Mouse (Mus musculus) midbrain, embryonic 10.5 days (tissue): ENCODE results near the gene Olfr312. TPM values are rescaled to one million over a fixed set of nuclear protein-coding genes. Genes with fewer than 3 reads are reported as not detected.
"Not testable (repeated sequence)": the region's sequence is repeated elsewhere in the genome, so short reads cannot be mapped to it uniquely, and the experiment has no call there.

ENCODE experiments used
- DNase-seq: peaks from one replicate; pipeline ENCODE4 v3.0.0-alpha.2; 2017; ENCODE audit warnings: low spot score
- H3K27ac ChIP-seq: fragments of 300-500 bp; sonication (generic); replicated peaks from 2 replicates; pipeline ENCODE4 v1.5.1; 2016; ENCODE audit warnings: mild to moderate bottlenecking
- H3K27me3 ChIP-seq: fragments of 300-500 bp; sonication (generic); 2 replicates; pipeline ENCODE4 v1.6.1; 2016; ENCODE audit warnings: low read depth, mild to moderate bottlenecking; ENCODE audit not compliant: poor library complexity, severe bottlenecking
- H3K36me3 ChIP-seq: fragments of 300-500 bp; sonication (generic); 2 replicates; pipeline ENCODE4 v1.6.1; 2016; ENCODE audit warnings: mild to moderate bottlenecking, moderate library complexity
- H3K4me1 ChIP-seq: fragments of 300-500 bp; sonication (generic); 2 replicates; pipeline ENCODE4 v1.6.1; 2016
- H3K4me3 ChIP-seq: fragments of 300-500 bp; sonication (generic); 2 replicates; pipeline ENCODE4 v1.5.1; 2016; ENCODE audit warnings: mild to moderate bottlenecking, moderate library complexity
- H3K9me3 ChIP-seq: fragments of 300-500 bp; sonication (generic); replicated peaks from 2 replicates; pipeline ENCODE4 v1.6.1; 2016; ENCODE audit warnings: mild to moderate bottlenecking
- WGBS: fragments of 180-500 bp; shearing (Covaris S2); methylation state at CpG from one replicate; pipeline ENCODE4 v1.1.7; 2016; 5-methylcytosine and 5-hydroxymethylcytosine counted together
- polyA plus RNA-seq: library from polyadenylated mRNA; unstranded; fragments of >200 nt; fragmentation: Nextera tagmentation; extraction: Ambion mirVana; gene quantifications from 2 replicates; pipeline ENCODE4 v1.2.1, GENCODE M21; 2016

Gene Olfr312
- not detected in 2 replicates for polyA plus RNA-seq

- H3K4me1 ChIP-seq, DNase-seq: not testable (repeated sequence)
Measured at GRCm38 (mm10) chr11:58828937-58829336, at the start of gene Olfr312. TSS of gene Olfr312 (plus strand) at chr11:58829237.

DNA sequence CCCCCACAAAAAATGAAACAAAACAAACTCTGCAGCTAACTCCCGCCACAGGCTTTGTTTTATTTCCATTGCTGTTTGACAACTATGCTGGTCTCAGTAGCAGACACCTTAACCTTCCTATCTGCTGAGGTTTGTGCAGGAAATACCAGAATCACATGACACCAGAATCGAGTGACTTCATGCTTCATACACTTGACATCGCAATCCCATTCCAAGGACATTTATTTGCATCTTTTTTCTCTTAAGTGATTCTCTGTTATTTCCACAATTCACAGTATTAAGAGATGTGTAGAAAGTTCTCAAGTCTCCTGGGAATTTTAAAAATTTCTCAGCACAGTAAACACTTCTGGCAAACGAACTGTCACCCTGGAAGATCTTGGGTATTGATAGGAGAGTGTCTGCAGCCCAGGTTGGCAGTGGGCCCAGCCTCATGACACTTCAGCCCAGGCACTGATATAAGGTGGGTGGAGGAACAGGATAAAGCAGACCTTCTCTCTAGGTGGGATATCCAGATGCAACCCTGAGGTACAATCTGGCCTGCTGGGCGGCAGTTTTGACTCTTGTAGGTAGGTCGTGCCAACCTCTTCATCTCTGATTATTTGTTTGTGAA lies 46.5 kb upstream of the Olfr312 start, which contains the start of gene Olfr314:
TSS of gene Olfr314 (plus strand) at position 473 of the 610 bp plus-strand sequence.
- 84% methylated on average over 6 of the region's 6 CpGs for WGBS
- DNase-seq, result no peak

More at GRCm38 (mm10) chr11:58828937-58829336, at the start of gene Olfr312:
- not testable (repeated sequence) for H3K27ac ChIP-seq, H3K9me3 ChIP-seq, H3K27me3 ChIP-seq, H3K4me3 ChIP-seq, H3K36me3 ChIP-seq

DNA sequence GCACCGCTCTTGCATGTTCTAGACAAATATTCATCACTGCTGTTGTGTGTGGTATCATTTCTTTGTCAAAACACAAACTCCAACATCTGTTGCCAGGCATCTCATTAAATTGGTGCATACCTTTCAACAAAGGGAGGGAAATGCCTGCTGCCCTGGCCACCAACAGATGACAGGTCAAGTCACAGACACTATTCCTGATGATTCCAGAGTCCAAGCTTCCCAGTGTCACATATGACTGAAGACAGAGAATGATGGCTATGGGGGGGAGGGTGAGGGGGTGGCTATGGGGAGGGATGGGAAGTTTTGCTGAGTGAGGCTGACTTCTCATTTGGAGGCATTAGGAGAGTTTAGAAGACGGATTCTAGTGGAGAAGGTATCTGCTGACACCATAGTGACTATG lies 44.9 kb upstream of the Olfr312 start:
- no peaks in the 10 kb centered on the region for H3K36me3 ChIP-seq
- no peaks in the 10 kb centered on the region for H3K27me3 ChIP-seq
- DNase-seq, result no peak
- H3K9me3 ChIP-seq, result no peaks in the 10 kb centered on the region
- H3K27ac ChIP-seq, result no peak overlapping the region
- WGBS, result 80% methylated on average over 2 of the region's 2 CpGs
- no peak overlapping the region for H3K4me3 ChIP-seq
- H3K4me1 ChIP-seq, result peaks cover under 1% of the 10 kb centered on the region; the same call in 1 of the 2 replicates

More for the DNA sequence above, 46.5 kb upstream of the Olfr312 start, which contains the start of gene Olfr314:
- no peaks in the 10 kb centered on the region for H3K27me3 ChIP-seq
- no peak within 1 kb of the TSS for H3K4me3 ChIP-seq
- no peaks in the 10 kb centered on the region for H3K36me3 ChIP-seq
- no peak within 1 kb of the TSS for H3K27ac ChIP-seq
- no peaks in the 10 kb centered on the region for H3K9me3 ChIP-seq
- H3K4me1 ChIP-seq, result no peaks in the 10 kb centered on the region

GRCm38 (mm10) chr11:58787651-58788050 lies 41.4 kb upstream of the Olfr312 start:
- no peak for DNase-seq
- Histone ChIP-seq H3K4me3 (no peak overlapping the region), H3K27me3 (no peaks in the 10 kb centered on the region), H3K4me1 (peaks cover 9% of the 10 kb centered on the region; the same call in 1 of the 2 replicates), H3K9me3 (no peaks in the 10 kb centered on the region), H3K36me3 (no peaks in the 10 kb centered on the region), H3K27ac (no peak overlapping the region)
- WGBS, result 91% methylated on average over 10 of the region's 10 CpGs

DNA sequence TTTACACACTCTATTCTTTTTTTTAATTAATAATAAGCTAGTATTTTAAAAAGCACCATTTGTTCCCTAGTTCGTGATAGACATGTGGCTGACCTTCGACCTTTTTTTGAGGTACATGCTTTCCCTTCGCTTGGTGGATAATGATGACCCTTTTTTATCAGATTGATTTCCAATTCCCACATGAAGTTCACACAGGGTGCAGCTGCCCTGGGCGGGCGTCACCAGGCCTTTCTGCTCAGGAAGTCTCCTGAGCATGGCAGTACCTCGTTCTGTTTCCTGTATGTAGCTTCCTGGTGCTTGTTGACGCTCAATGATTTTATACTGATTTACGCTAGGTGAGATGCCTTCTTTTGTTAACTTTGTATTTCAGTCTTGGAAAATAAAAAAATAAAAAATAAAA lies 40.7 kb upstream of the Olfr312 start:
- Histone ChIP-seq H3K27me3 (no peaks in the 10 kb centered on the region), H3K4me1 (peaks cover 9% of the 10 kb centered on the region; the same call in 1 of the 2 replicates), H3K4me3 (no peak overlapping the region), H3K9me3 (no peaks in the 10 kb centered on the region), H3K27ac (no peak overlapping the region), H3K36me3 (no peaks in the 10 kb centered on the region)
- WGBS, result 86% methylated on average over 8 of the region's 8 CpGs
- no peak for DNase-seq

GRCm38 (mm10) chr11:58789532-58789931 lies 39.5 kb upstream of the Olfr312 start:
- Histone ChIP-seq H3K4me1 (peaks cover 9% of the 10 kb centered on the region; the same call in 1 of the 2 replicates), H3K9me3 (no peaks in the 10 kb centered on the region), H3K27ac (no peak overlapping the region), H3K4me3 (no peak overlapping the region), H3K36me3 (no peaks in the 10 kb centered on the region), H3K27me3 (no peaks in the 10 kb centered on the region)
- 31% methylated on average over 3 of the region's 3 CpGs for WGBS
- DNase-seq, result no peak

DNA sequence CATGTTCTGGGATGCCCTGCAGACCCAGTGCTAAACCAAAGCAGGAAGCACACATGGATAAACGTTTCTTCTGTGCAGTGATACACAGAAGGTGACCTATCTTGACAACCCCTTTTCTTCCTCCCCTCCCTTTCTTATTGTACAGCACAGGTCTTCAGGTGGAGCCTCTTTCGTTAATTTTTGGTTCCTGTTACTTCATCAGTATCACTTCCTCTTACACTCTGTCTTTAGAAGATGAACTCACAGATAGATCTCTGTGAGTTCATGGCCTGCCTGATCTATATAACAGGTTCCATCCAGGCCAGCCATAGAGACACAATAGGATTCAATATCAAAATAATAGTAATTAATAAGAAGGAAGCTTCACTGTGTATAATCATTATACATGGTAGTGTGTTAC lies 39.0 kb upstream of the Olfr312 start:
- no peak for DNase-seq
- Histone ChIP-seq H3K27ac (no peak overlapping the region), H3K4me1 (peaks cover 9% of the 10 kb centered on the region; the same call in 1 of the 2 replicates), H3K36me3 (no peaks in the 10 kb centered on the region), H3K4me3 (no peak overlapping the region), H3K9me3 (no peaks in the 10 kb centered on the region), H3K27me3 (no peaks in the 10 kb centered on the region)
- 75% methylated on average over 2 of the region's 2 CpGs for WGBS

DNA sequence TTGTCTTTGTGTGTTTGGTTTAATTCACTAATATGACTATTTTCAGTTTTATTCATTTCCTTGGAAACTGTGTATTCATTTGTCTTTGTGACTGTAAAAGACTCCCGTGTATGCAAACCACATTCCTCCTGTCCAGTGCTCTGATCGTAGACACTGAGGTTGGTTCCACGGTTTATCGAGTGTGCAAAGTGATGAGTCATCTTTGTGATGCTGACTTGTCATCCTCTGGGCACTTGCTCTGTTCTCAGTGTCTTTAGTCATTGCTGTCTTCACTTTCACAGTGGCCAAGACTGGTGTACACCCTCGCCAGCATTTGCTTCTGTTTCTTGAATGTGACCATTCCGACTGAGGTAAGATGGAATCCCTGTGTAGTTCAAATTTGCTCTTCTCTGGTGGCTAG lies 38.4 kb upstream of the Olfr312 start:
- DNase-seq, result no peak
- WGBS, result 89% methylated on average over 6 of the region's 6 CpGs
- H3K36me3 ChIP-seq, result no peaks in the 10 kb centered on the region

DNA sequence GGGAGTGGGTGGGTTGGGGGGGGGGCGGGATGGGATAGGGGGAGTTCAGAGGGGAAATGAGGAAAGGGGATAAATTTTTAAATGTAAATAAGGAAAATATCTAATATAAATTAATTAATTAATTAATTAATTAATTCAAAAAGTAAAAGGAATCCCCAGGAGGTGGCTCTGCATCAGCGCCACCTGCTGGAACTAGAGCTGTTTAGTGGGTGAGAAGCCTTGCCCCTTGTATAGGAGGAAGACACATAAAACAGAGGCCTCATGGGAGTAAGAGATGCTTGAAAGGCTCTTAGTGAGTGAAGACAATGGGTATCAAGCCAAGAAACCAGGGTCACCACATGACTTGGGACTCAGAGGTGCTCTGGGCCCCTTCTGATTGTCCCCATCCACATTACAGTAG lies 33.2 kb upstream of the Olfr312 start:
- DNase-seq, result no peak
- WGBS, result 76% methylated on average over 2 of the region's 2 CpGs
- Histone ChIP-seq H3K4me3 (no peak overlapping the region), H3K27ac (no peak overlapping the region), H3K27me3 (no peaks in the 10 kb centered on the region), H3K9me3 (no peaks in the 10 kb centered on the region), H3K36me3 (no peaks in the 10 kb centered on the region), H3K4me1 (peaks cover under 1% of the 10 kb centered on the region; the same call in 1 of the 2 replicates)

More for the DNA sequence above, 38.4 kb upstream of the Olfr312 start:
- H3K27ac ChIP-seq, result no peak overlapping the region
- H3K9me3 ChIP-seq, result no peaks in the 10 kb centered on the region
- H3K27me3 ChIP-seq, result no peaks in the 10 kb centered on the region
- H3K4me3 ChIP-seq, result no peak overlapping the region
- H3K4me1 ChIP-seq, result peaks cover 9% of the 10 kb centered on the region; the same call in 1 of the 2 replicates

DNA sequence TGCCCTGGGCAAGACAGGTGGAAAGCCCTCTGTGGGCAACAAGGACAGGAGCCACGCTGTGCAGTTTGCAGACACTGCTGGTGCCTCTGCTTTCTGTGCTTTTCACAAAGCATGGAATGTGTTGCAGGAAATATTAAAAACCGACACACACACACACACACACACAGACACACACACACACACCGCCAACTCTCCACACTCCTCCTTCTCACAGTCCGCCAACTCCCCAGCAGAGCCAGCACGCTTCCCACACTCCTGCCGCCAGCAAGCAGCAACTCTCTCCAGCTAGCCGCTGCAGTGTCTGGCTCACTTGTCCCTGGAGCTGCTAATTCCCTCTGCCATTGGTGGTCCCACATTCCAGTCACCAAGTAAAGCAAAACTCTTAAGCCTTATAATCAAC lies 32.2 kb upstream of the Olfr312 start:
- no peak overlapping the region for H3K4me3 ChIP-seq
- H3K27ac ChIP-seq, result no peak overlapping the region
- no peaks in the 10 kb centered on the region for H3K36me3 ChIP-seq
- no peaks in the 10 kb centered on the region for H3K9me3 ChIP-seq
- 80% methylated on average over 7 of the region's 7 CpGs for WGBS
- DNase-seq, result no peak
- no peaks in the 10 kb centered on the region for H3K27me3 ChIP-seq
- peaks cover 10% of the 10 kb centered on the region for H3K4me1 ChIP-seq

GRCm38 (mm10) chr11:58799747-58800146 lies 29.3 kb upstream of the Olfr312 start:
- no peak for DNase-seq
- H3K4me3 ChIP-seq, result no peak overlapping the region
- no peak overlapping the region for H3K27ac ChIP-seq
- peaks cover 16% of the 10 kb centered on the region for H3K4me1 ChIP-seq
- no peaks in the 10 kb centered on the region for H3K9me3 ChIP-seq
- 84% methylated on average over 5 of the region's 5 CpGs for WGBS
- no peaks in the 10 kb centered on the region for H3K36me3 ChIP-seq
- no peaks in the 10 kb centered on the region for H3K27me3 ChIP-seq

DNA sequence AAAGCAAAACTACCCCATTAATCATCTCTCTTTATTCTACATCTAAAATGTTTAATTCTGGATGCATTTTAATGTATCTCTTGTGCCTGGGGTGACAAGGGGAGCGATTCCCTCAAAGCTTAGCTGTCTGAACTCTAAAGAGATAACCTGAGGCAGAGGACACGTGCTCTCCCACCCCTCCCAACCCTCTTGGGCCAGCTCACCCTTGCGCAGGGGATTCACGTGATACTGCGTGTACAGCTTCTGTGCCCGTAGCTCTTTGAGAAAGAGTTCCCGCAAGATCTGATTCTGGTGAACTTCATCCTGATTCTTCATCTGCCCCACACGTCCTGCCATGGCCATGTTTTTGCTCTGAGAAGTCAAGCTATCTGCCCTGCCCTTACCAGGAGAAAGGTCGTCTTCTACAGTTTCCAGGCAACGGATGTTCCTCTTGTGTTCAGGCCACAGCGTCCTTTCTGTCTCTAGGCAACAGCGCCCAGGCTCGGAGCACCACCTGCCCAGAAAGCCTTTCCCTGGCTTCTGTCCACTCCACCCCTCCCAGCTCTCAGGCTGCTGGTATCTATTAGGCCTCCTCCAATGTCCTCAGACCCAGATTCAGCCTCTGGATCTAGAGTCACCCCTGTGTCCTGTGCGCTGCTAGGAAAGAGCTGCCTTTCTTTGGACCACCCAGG lies 27.3 kb upstream of the Olfr312 start, which contains the start of gene Fam183b:
TSS of gene Fam183b (minus strand) at position 403 of the 671 bp plus-strand sequence.
- Histone ChIP-seq H3K27me3 (no peaks in the 10 kb centered on the region), H3K4me3 (peak within 1 kb of the TSS; percentile 17; the same call in 1 of the 2 replicates), H3K27ac (peak within 1 kb of the TSS; percentile 46), H3K9me3 (no peaks in the 10 kb centered on the region), H3K36me3 (no peaks in the 10 kb centered on the region), H3K4me1 (peaks cover 16% of the 10 kb centered on the region)
- 42% methylated on average over 14 of the region's 14 CpGs for WGBS
- peak; percentile 57 for DNase-seq

DNA sequence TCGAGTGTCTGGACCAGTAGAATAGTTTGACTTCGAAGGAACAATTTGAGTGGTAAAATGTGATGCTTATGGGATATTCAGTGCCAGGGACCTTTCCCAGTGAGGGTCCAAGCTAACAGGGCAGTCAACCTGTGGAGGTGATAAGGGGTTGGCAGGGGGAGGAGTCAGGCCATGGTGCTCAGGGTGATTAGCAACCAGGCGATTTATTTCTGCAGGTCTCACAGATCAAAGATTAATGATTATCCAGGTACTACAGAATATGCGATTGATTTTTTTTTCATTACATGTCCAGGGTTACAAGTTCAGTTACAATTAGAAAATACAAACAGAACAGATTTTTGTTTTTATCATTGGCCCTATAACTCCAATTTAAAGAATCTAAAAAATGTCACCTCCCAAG lies 25.2 kb upstream of the Olfr312 start:
- DNase-seq, result no peak
- Histone ChIP-seq H3K4me3 (no peak overlapping the region), H3K27me3 (no peaks in the 10 kb centered on the region), H3K9me3 (no peaks in the 10 kb centered on the region), H3K4me1 (peaks cover 16% of the 10 kb centered on the region), H3K27ac (no peak overlapping the region), H3K36me3 (no peaks in the 10 kb centered on the region)
- WGBS, result 87% methylated on average over 4 of the region's 4 CpGs
